Mouse (Mus musculus) CD8-positive naive resting alpha-beta T cell, adult 57 days (primary cell): ENCODE results near the gene Sult6b1. TPM values are rescaled to one million over a fixed set of nuclear protein-coding genes. Genes with fewer than 3 reads are reported as not detected.

ENCODE experiments used
- total RNA-seq: library from RNA; stranded (reverse); gene quantifications from one replicate; pipeline ENCODE4 v1.2.4, GENCODE M21; 2023

Gene Sult6b1
- total RNA-seq, result not detected

GRCm38 (mm10) chr17:78906892-78907291 lies at the start of gene Sult6b1:
TSS of gene Sult6b1 (minus strand) at chr17:78906992.

DNA sequence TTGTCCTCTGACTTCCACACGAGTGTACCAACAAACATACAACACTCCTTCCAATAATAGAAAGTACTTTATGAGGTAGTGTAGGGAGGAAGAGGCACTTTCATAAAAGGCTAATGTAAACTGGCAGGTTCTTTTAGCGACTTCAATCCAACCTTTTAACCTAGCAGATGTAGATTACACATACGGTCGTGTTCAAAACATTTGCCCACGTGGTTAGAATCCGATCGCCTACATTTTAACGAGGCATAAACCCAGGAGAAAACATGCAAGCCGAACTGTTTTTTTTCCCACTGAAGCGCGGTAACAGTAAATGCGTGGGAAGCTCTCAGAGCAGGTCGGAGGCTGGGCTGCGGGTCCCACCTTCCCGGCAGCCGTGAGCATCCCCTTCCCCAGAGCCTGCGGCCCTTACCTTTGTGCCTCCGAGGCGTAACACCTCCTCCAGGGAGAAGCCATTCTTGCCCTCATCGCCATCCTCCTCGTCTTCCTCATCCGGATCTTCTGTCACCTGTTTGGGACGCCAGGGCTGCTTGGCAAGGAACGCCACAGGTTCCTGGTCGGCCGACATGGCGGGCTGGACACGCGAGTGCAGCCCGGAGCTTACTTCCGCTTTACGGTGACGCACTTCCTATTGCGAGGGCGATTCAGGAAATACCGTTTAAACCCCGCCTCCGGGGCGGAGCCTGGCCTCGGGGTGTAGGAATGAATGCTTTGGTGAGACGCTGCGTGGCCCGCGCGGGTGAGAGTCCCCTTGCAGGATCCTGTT lies 29.9 kb upstream of the Sult6b1 start, which contains the start of the genes Cebpz and Ndufaf7:
TSS of gene Cebpz (minus strand) at position 601 of the 763 bp plus-strand sequence.
TSS of gene Ndufaf7 (plus strand) at position 671 of the 763 bp plus-strand sequence.

DNA sequence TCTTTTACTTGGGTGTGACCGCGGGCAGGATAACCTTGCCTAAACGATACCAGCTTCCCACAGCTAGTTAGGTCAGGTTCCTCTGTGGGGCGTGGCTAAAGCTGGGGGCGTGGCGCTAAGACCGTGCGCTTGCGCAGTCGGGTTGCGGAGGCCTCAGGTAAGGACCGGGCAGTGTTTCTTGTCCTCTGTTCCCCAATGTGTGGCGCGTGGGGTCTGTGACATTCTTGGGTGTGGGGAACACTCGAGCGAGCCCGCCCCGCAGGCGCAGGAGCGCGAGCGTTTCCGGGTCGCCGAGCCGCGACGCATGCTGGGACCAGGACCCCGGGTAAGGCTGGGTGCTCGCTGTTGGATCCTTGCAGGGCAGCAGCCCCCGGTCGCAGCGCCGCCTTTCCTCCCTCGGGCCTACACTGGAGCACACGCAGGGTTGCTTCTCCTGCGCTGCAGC lies 9.6 kb upstream of the Sult6b1 start, which contains the start of gene Cebpzos:
TSS of gene Cebpzos (plus strand) at position 132 of the 445 bp plus-strand sequence.

DNA sequence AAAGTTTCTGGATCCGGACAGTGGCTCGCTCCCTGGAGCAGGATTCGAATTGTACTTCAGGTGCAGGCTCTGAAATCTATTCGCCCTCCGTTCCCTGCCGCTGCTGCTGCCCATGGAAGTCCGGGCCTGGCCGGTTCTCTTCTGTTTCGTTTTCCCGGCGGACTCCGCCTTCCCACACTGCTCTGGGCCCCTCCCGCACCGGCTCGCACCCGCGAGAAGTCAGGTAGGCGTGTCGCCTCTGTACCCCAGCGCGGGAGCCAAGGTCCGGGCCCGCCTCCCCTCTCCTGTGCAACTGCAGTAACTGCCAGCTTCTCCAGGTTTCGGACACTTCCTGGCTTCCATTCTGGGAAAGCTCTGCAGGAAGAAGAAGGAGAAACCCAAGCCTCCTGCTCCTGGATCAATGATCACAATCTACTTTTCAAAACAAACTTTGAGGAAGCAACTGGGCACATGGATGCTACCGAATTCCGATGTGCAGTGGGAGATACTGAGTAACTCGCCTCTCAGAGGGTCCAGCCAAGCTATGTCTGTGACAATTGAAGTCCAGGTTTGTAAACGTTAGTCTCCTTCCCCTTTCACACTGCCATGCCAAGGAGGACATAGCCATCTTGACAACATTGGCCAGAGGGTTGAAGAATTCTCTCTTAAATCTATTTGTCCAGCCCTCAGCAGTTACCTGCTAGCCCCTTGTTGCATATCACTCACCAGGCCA lies 24.2 kb downstream of the Sult6b1 start, which contains the start of gene Eif2ak2:
TSS of gene Eif2ak2 (minus strand) at position 173 of the 712 bp plus-strand sequence.

GRCm38 (mm10) chr17:78834856-78835835 lies 71.6 kb downstream of the Sult6b1 start, which contains the start of the genes Heatr5b and Gpatch11:
TSS of gene Heatr5b (minus strand) at chr17:78835364.
TSS of gene Gpatch11 (plus strand) at chr17:78835567.

Other genes starting within 250 kb of the Sult6b1 start
- 29.0 TPM for gene Strn, start 169.8 kb downstream of the Sult6b1 start, total RNA-seq
- gene Heatr5b, start 71.6 kb downstream of the Sult6b1 start, total RNA-seq, result 32.7 TPM
- 25.9 TPM for gene Gpatch11, start 71.4 kb downstream of the Sult6b1 start, total RNA-seq
- 19.8 TPM for gene Eif2ak2, start 24.4 kb downstream of the Sult6b1 start, total RNA-seq
- 8.8 TPM for gene Cebpzos, start 9.5 kb upstream of the Sult6b1 start, total RNA-seq
- 94.3 TPM for gene Cebpz, start 30.1 kb upstream of the Sult6b1 start, total RNA-seq
- gene Ndufaf7, start 30.1 kb upstream of the Sult6b1 start, total RNA-seq, result 22.4 TPM
- 51.2 TPM for gene Prkd3, start 113.8 kb upstream of the Sult6b1 start, total RNA-seq
- gene Qpct, start 144.9 kb upstream of the Sult6b1 start, total RNA-seq, result 3.9 TPM